Mouse (Mus musculus): ENCODE data around the gene Smoc1. TPM values are rescaled to one million over a fixed set of nuclear protein-coding genes. Genes with fewer than 3 reads are reported as not detected.

Gene Smoc1
- polyA plus RNA-seq, 1 experiment: 0.38 TPM

DNA sequence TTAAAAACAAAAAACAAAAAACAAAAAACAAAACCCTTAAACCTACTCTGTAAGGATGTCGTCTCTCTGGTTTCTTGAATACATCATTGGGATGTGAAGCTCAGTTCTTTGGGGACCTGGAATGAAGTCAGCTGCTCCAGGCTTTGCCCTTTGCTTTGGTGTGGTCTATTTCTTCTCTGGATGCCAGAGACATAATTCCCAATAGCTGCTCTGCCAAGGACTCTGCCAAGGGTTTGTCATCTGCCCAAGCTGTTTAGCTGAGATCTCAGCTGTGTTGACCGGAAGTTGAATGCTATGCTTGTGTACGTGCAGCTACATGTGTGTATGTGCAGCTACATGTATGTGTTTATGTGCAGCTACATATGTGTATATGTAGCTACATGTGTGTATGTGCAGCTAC lies 83.4 kb downstream of the Smoc1 start:
- Histone ChIP-seq H3K4me3 (ENCODE audit: insufficient read depth, low read length) (no peak overlapping the region), H3K27ac (ENCODE audit: insufficient read depth, low read depth, low read length) (no peak overlapping the region), H3K4me1 (ENCODE audit: control insufficient read depth, insufficient read depth, low read length) (no peaks in the 10 kb centered on the region)
- TF ChIP-seq CTCF (IDR thresholded peaks at IDR 0.05; ENCODE audit: low read depth, low read length): no peak

DNA sequence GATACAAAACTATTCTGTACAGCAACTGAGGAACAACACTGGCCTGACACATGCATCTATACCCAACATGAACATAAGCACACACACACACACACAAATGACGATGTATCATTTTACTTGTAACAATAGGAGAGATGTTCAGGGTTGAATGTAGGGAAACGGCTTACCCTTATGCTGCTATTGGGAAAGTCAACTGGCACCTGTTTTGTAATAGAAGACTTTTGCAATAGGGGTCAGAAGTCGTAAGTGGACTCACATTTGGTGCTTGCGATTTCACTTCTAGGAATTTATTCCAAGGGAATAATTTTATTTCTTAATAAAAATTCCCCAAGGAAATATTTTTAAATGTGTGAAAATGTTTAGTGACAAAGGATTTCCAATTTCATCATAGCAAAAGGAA lies 85.7 kb downstream of the Smoc1 start:
- TF ChIP-seq CTCF (IDR thresholded peaks at IDR 0.05; ENCODE audit: low read depth, low read length) (no peak), POLR2A (IDR thresholded peaks at IDR 0.05; ENCODE audit: borderline replicate concordance, low read depth, low read length) (no peak)
- no peak overlapping the region for H3K27ac ChIP-seq (ENCODE audit: insufficient read depth, low read depth, low read length)
- no peak overlapping the region for H3K4me3 ChIP-seq (ENCODE audit: insufficient read depth, low read length)
- no peaks in the 10 kb centered on the region for H3K4me1 ChIP-seq (ENCODE audit: control insufficient read depth, insufficient read depth, low read length)

- TF ChIP-seq CTCF (IDR thresholded peaks at IDR 0.05; ENCODE audit: low read depth, low read length) (no peak), POLR2A (IDR thresholded peaks at IDR 0.05; ENCODE audit: borderline replicate concordance, low read depth, low read length) (no peak)
- no peaks in the 10 kb centered on the region for H3K4me1 ChIP-seq (ENCODE audit: control insufficient read depth, insufficient read depth, low read length)
- H3K27ac ChIP-seq (ENCODE audit: insufficient read depth, low read depth, low read length): no peak overlapping the region
- H3K4me3 ChIP-seq (ENCODE audit: insufficient read depth, low read length): no peak overlapping the region
Observed at GRCm38 (mm10) chr12:81120301-81120700, 93.7 kb downstream of the Smoc1 start.

DNA sequence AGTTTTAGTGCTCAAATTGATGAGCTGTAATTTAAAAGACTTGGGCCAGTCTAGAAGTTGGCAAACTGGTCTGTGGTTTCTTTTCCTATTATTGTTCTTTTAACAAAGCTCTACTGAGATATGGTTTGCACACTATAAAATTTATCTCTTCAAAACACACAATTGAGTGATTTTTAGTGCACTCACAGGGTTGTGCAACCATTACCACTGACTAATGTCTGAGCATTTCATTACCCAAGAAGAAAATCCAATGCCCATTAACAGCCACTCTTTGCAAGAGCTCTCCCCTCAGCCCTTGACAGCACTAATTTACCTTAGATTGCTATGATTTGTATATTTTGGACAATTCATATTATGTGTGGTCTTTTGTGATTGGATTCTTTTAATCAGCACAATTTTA lies 97.2 kb downstream of the Smoc1 start:
- TF ChIP-seq CTCF (IDR thresholded peaks at IDR 0.05; ENCODE audit: low read depth, low read length) (no peak), POLR2A (IDR thresholded peaks at IDR 0.05; ENCODE audit: borderline replicate concordance, low read depth, low read length) (no peak)
- Histone ChIP-seq H3K4me1 (ENCODE audit: control insufficient read depth, insufficient read depth, low read length) (no peaks in the 10 kb centered on the region), H3K27ac (ENCODE audit: insufficient read depth, low read depth, low read length) (no peak overlapping the region), H3K4me3 (ENCODE audit: insufficient read depth, low read length) (no peak overlapping the region)

DNA sequence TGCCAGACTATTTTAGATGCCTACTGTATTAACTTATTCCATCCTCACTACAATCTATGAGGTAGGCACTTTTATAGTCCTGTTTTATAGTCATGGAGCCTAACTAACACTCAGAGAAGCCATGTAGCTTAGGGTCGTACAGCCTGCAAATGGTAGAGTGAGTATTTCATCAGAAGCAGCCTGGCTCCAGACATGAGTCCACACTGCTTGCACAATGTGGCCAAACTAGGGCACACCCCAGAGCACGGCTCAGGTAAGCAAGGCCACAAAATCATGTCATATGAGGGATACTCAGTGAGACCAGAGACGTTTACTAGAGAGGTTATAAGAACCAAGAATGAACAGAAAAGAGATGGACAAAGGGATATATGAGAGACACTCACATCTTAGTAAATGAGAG lies 100.2 kb downstream of the Smoc1 start:
- Histone ChIP-seq H3K4me3 (ENCODE audit: insufficient read depth, low read length) (no peak overlapping the region), H3K27ac (ENCODE audit: insufficient read depth, low read depth, low read length) (no peak overlapping the region), H3K4me1 (ENCODE audit: control insufficient read depth, insufficient read depth, low read length) (no peaks in the 10 kb centered on the region)
- no peak for TF ChIP-seq CTCF (IDR thresholded peaks at IDR 0.05; ENCODE audit: low read depth, low read length)
- TF ChIP-seq POLR2A (IDR thresholded peaks at IDR 0.05; ENCODE audit: borderline replicate concordance, low read depth, low read length): no peak

GRCm38 (mm10) chr12:81128693-81129092 lies 102.1 kb downstream of the Smoc1 start:
- Histone ChIP-seq H3K4me1 (ENCODE audit: control insufficient read depth, insufficient read depth, low read length) (no peaks in the 10 kb centered on the region), H3K27ac (ENCODE audit: insufficient read depth, low read depth, low read length) (no peak overlapping the region), H3K4me3 (ENCODE audit: insufficient read depth, low read length) (no peak overlapping the region)
- TF ChIP-seq POLR2A (IDR thresholded peaks at IDR 0.05; ENCODE audit: borderline replicate concordance, low read depth, low read length) (no peak), CTCF (IDR thresholded peaks at IDR 0.05; ENCODE audit: low read depth, low read length) (no peak)

GRCm38 (mm10) chr12:81130692-81131091 lies 104.1 kb downstream of the Smoc1 start:
- Histone ChIP-seq H3K4me3 (ENCODE audit: insufficient read depth, low read length) (no peak overlapping the region), H3K4me1 (ENCODE audit: control insufficient read depth, insufficient read depth, low read length) (no peaks in the 10 kb centered on the region), H3K27ac (ENCODE audit: insufficient read depth, low read depth, low read length) (no peak overlapping the region)
- TF ChIP-seq CTCF (IDR thresholded peaks at IDR 0.05; ENCODE audit: low read depth, low read length): no peak
- TF ChIP-seq POLR2A (IDR thresholded peaks at IDR 0.05; ENCODE audit: borderline replicate concordance, low read depth, low read length): no peak

- TF ChIP-seq CTCF (IDR thresholded peaks at IDR 0.05; ENCODE audit: low read depth, low read length): no peak
- no peak for TF ChIP-seq POLR2A (IDR thresholded peaks at IDR 0.05; ENCODE audit: borderline replicate concordance, low read depth, low read length)
- Histone ChIP-seq H3K27ac (ENCODE audit: insufficient read depth, low read depth, low read length) (no peak overlapping the region), H3K4me1 (ENCODE audit: control insufficient read depth, insufficient read depth, low read length) (no peaks in the 10 kb centered on the region), H3K4me3 (ENCODE audit: insufficient read depth, low read length) (no peak overlapping the region)
Observed at GRCm38 (mm10) chr12:81131114-81131513, 104.5 kb downstream of the Smoc1 start.

GRCm38 (mm10) chr12:81133055-81133665 lies 106.6 kb downstream of the Smoc1 start:
- Histone ChIP-seq H3K4me1 (ENCODE audit: control insufficient read depth, insufficient read depth, low read length) (no peaks in the 10 kb centered on the region), H3K4me3 (ENCODE audit: insufficient read depth, low read length) (no peak overlapping the region), H3K27ac (ENCODE audit: insufficient read depth, low read depth, low read length) (no peak overlapping the region)
- TF ChIP-seq CTCF (IDR thresholded peaks at IDR 0.05; ENCODE audit: low read depth, low read length) (no peak), POLR2A (IDR thresholded peaks at IDR 0.05; ENCODE audit: borderline replicate concordance, low read depth, low read length) (no peak)

DNA sequence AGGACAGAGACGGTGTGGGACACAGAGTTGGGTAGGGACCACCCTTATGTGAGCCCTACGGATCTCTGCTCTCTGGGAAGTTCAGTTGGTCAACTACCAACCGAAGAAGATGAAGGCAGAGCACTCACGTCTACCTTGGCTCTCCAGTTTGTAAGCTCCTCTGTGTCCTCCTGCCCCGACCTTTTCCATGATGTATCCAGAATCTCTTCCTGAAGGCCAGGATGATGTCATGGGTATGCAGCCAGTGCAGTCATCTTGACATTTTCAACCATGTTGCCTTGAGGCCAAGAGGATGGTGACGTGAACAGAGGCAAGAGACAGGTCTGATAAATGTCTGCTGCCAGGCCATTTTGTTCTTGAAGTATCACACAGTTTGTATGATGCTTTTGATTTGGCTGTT lies 111.6 kb downstream of the Smoc1 start:
- Histone ChIP-seq H3K4me1 (ENCODE audit: control insufficient read depth, insufficient read depth, low read length) (no peaks in the 10 kb centered on the region), H3K27ac (ENCODE audit: insufficient read depth, low read depth, low read length) (no peak overlapping the region), H3K4me3 (ENCODE audit: insufficient read depth, low read length) (no peak overlapping the region)
- TF ChIP-seq POLR2A (IDR thresholded peaks at IDR 0.05; ENCODE audit: borderline replicate concordance, low read depth, low read length) (no peak), CTCF (IDR thresholded peaks at IDR 0.05; ENCODE audit: low read depth, low read length) (no peak)

DNA sequence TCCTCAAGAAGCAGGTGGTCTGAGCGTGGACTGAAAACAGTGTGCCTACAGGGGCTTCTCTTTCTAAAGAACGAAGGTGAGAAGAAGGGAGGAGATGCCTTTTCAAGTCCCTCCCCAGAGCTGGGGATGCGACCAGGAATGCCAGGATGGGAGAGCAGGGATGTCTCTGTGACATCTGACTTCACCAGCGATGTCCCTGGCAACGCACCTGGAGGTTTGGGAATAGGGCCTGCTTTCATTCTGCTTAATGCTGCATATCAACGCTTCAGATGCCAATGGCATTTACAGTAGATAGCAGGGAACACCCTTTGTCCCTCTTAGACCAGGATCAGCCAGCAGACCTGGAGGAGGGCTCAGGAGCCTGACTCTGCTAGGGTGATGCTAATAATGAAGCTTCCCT lies 112.9 kb downstream of the Smoc1 start:
- no peak overlapping the region for H3K27ac ChIP-seq (ENCODE audit: insufficient read depth, low read depth, low read length)
- no peaks in the 10 kb centered on the region for H3K4me1 ChIP-seq (ENCODE audit: control insufficient read depth, insufficient read depth, low read length)
- TF ChIP-seq POLR2A (IDR thresholded peaks at IDR 0.05; ENCODE audit: borderline replicate concordance, low read depth, low read length) (no peak), CTCF (IDR thresholded peaks at IDR 0.05; ENCODE audit: low read depth, low read length) (no peak)
- H3K4me3 ChIP-seq (ENCODE audit: insufficient read depth, low read length): no peak overlapping the region
